Mouse (Mus musculus) limb, embryonic 15.5 days (tissue): ENCODE results near the gene Nfkbia. TPM values are rescaled to one million over a fixed set of nuclear protein-coding genes. Genes with fewer than 3 reads are reported as not detected.
A peak's percentile ranks its signal among the peaks of the same experiment; 100 is the strongest.

Source experiments
- ATAC-seq: fragments of 200-750 bp; cut with Nextera tagmentation; 2 replicates; pipeline ENCODE4 v1.8.0; 2017; ENCODE audit warnings: low read depth, moderate TSS enrichment; ENCODE audit not compliant: insufficient number of reproducible peaks, low FRiP score, low TSS enrichment
- H3K27ac ChIP-seq: fragments of 300-500 bp; sonication (generic); 2 replicates; pipeline ENCODE4 v1.5.1; 2015; ENCODE audit warnings: moderate library complexity, mild to moderate bottlenecking, inconsistent platforms
- H3K27me3 ChIP-seq: fragments of 300-500 bp; sonication (generic); 2 replicates; pipeline ENCODE4 v1.6.1; 2015; ENCODE audit warnings: inconsistent platforms
- H3K36me3 ChIP-seq: fragments of 300-500 bp; sonication (generic); 2 replicates; pipeline ENCODE4 v1.6.1; 2015; ENCODE audit warnings: inconsistent platforms
- H3K4me1 ChIP-seq: fragments of 300-500 bp; sonication (generic); 2 replicates; pipeline ENCODE4 v1.6.1; 2015; ENCODE audit warnings: inconsistent platforms
- H3K4me2 ChIP-seq: fragments of 300-500 bp; sonication (generic); 2 replicates; pipeline ENCODE4 v1.6.1; 2015; ENCODE audit warnings: mild to moderate bottlenecking, inconsistent platforms
- H3K4me3 ChIP-seq: fragments of 300-500 bp; sonication (generic); 2 replicates; pipeline ENCODE4 v1.5.1; 2015; ENCODE audit warnings: mild to moderate bottlenecking, inconsistent platforms
- H3K9ac ChIP-seq: fragments of 300-500 bp; sonication (generic); 2 replicates; pipeline ENCODE4 v1.6.1; 2015; ENCODE audit warnings: inconsistent platforms
- H3K9me3 ChIP-seq: fragments of 300-500 bp; sonication (generic); 2 replicates; pipeline ENCODE4 v1.6.1; 2016; ENCODE audit warnings: inconsistent platforms
- WGBS: fragments of 180-500 bp; shearing (Covaris S2); methylation state at CpG from one replicate; pipeline ENCODE4 v1.1.7; 2015; 5-methylcytosine and 5-hydroxymethylcytosine counted together
- polyA plus RNA-seq: library from polyadenylated mRNA; unstranded; fragments of >200 nt; fragmentation: Nextera tagmentation; extraction: Ambion mirVana; gene quantifications from 2 replicates; pipeline ENCODE4 v1.2.1, GENCODE M21; 2015

Gene Nfkbia
- polyA plus RNA-seq, 1 experiment from 2014 or later, result 139 TPM

DNA sequence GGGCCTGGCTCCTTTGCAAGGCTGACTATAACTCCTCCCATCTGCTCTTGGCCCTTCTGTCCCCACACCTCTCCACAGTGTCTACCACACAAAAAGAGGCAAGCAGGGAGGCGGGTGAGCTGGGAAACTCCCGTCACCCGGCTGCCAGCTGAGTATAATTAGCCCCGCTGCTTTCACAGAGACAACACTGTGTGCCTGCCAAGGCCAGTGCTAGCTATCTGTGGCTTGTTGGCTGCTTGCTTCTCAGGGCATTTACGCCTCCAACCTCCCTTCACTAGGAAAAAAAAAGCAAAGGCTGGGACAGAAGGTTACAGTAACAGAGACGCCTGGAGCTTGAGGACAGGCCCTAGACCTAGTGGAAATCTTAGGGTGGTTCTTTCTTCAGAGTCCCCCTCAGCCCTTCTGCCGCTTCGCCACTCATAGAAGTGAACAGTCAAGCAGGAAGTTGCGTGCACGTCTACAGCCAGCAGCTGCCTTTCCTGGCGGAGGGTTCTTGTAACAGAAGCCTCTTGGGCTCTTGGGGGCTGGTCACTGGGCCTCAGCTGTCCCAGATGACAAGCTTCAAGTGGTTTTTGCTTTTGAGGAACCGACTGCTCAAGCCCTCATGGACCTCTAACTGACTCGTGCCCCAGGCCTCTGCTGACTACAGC lies 45.6 kb downstream of the Nfkbia start:
- WGBS, result 16% methylated on average over 13 of the region's 13 CpGs

DNA sequence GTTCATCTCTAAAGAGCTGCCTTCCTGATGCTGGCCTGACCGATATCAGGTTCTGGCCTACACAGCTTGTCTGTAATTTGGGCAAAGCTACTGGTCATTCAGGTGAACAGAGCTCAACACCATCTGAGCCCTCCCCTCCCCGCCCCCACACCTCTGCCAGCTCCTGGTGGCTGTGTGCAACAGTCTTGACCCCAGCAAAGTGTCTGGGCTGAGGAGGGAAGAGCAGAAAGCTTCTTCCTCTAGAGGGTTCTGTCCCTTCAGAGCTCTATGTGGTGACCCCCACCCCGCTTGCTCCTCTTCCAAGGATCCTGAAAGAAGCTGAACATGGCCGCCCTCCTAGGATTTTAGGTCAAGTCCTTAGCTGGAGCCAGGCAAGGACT lies 46.1 kb downstream of the Nfkbia start:
- Histone ChIP-seq H3K27ac (peak overlapping the region; percentile 90), H3K4me1 (peaks cover 43% of the 10 kb centered on the region), H3K4me2 (no peak overlapping the region), H3K36me3 (no peaks in the 10 kb centered on the region), H3K9me3 (no peaks in the 10 kb centered on the region), H3K4me3 (no peak overlapping the region), H3K27me3 (no peaks in the 10 kb centered on the region), H3K9ac (no peak overlapping the region)
- 84% methylated on average over 4 of the region's 4 CpGs for WGBS
- ATAC-seq, result no peak

More for the DNA sequence above, 45.6 kb downstream of the Nfkbia start:
- H3K9me3 ChIP-seq, result no peaks in the 10 kb centered on the region
- H3K27ac ChIP-seq, result peak overlapping the region; percentile 90
- peaks cover 43% of the 10 kb centered on the region for H3K4me1 ChIP-seq
- H3K9ac ChIP-seq, result no peak overlapping the region
- no peak overlapping the region for H3K4me3 ChIP-seq
- H3K27me3 ChIP-seq, result no peaks in the 10 kb centered on the region
- no peak overlapping the region for H3K4me2 ChIP-seq
- peak; percentile 83 for ATAC-seq
- no peaks in the 10 kb centered on the region for H3K36me3 ChIP-seq

- no peak overlapping the region for H3K4me2 ChIP-seq
- no peaks in the 10 kb centered on the region for H3K36me3 ChIP-seq
- H3K27me3 ChIP-seq, result no peaks in the 10 kb centered on the region
- ATAC-seq, result no peak
- H3K9me3 ChIP-seq, result no peaks in the 10 kb centered on the region
- peaks cover 43% of the 10 kb centered on the region for H3K4me1 ChIP-seq
- 78% methylated on average over 4 of the region's 4 CpGs for WGBS
- H3K4me3 ChIP-seq, result no peak overlapping the region
- peak overlapping the region; percentile 90; the same call in 1 of the 2 replicates for H3K27ac ChIP-seq
- no peak overlapping the region for H3K9ac ChIP-seq
Observed at GRCm38 (mm10) chr12:55445583-55445982, 46.9 kb downstream of the Nfkbia start.

GRCm38 (mm10) chr12:55444031-55444451 lies 48.4 kb downstream of the Nfkbia start:
- no peaks in the 10 kb centered on the region for H3K27me3 ChIP-seq
- H3K9me3 ChIP-seq, result no peaks in the 10 kb centered on the region
- WGBS, result 76% methylated on average over 4 of the region's 4 CpGs
- no peak overlapping the region for H3K27ac ChIP-seq
- H3K36me3 ChIP-seq, result no peaks in the 10 kb centered on the region
- no peak overlapping the region for H3K9ac ChIP-seq
- no peak for ATAC-seq
- H3K4me2 ChIP-seq, result no peak overlapping the region
- H3K4me3 ChIP-seq, result no peak overlapping the region
- peaks cover 39% of the 10 kb centered on the region for H3K4me1 ChIP-seq

GRCm38 (mm10) chr12:55442861-55443850 lies 49.3 kb downstream of the Nfkbia start:
- Histone ChIP-seq H3K27ac (peak overlapping the region; percentile 68), H3K27me3 (no peaks in the 10 kb centered on the region), H3K9ac (no peak overlapping the region), H3K4me2 (no peak overlapping the region), H3K36me3 (no peaks in the 10 kb centered on the region), H3K4me1 (peaks cover 48% of the 10 kb centered on the region), H3K9me3 (no peaks in the 10 kb centered on the region), H3K4me3 (no peak overlapping the region)
- 55% methylated on average over 9 of the region's 9 CpGs for WGBS
- ATAC-seq, result peak; percentile 21

DNA sequence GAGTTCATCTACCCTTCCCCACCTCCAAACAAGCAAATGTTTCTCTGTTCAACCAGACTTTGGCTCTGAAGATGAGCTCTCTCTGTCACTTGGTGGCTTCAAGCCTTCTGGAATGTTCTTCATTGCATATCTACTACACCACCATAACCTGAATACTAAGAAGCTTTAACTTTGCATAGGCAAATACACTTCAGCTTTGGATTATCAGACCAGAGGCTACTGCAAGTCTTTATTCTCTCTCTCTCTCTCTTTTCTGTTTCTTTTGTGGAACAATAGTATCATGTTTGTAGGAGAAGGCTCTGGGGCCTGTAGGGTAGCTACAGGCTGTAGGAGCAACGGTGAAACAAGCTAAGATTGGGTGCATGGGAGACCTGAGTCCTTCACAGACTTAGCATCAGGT lies 50.2 kb downstream of the Nfkbia start:
- Histone ChIP-seq H3K27me3 (no peaks in the 10 kb centered on the region), H3K4me3 (no peak overlapping the region), H3K9ac (no peak overlapping the region), H3K36me3 (no peaks in the 10 kb centered on the region), H3K4me2 (no peak overlapping the region), H3K4me1 (peaks cover 53% of the 10 kb centered on the region), H3K27ac (peak overlapping the region; percentile 68; the same call in 1 of the 2 replicates), H3K9me3 (no peaks in the 10 kb centered on the region)
- no peak for ATAC-seq
- 87% methylated on average over 1 of the region's 1 CpGs for WGBS

- WGBS, result 76% methylated on average over 5 of the region's 5 CpGs
- Histone ChIP-seq H3K4me2 (no peak overlapping the region), H3K36me3 (no peaks in the 10 kb centered on the region), H3K27me3 (no peaks in the 10 kb centered on the region), H3K4me1 (peaks cover 44% of the 10 kb centered on the region), H3K27ac (0 out of 2 replicates have a peak overlapping the region, but pooled peaks have one; percentile 22), H3K4me3 (no peak overlapping the region), H3K9me3 (no peaks in the 10 kb centered on the region), H3K9ac (no peak overlapping the region)
- ATAC-seq, result no peak
Observed at GRCm38 (mm10) chr12:55440416-55440815, 52.0 kb downstream of the Nfkbia start.

Other genes with a start within 250 kb of the Nfkbia start
- 13.2 and 14.2 TPM in 2 replicates for gene 1110008L16Rik, start 193.1 kb downstream of the Nfkbia start, polyA plus RNA-seq
- gene Ppp2r3c, start 189.6 kb downstream of the Nfkbia start, polyA plus RNA-seq, result 11.0 and 11.2 TPM in 2 replicates
- gene Psma6, start 108.4 kb downstream of the Nfkbia start, polyA plus RNA-seq, result 373 and 378 TPM in 2 replicates
- 0.10 TPM in 1 of 2 replicates, not detected in the other for gene Aldoart2, start 72.6 kb upstream of the Nfkbia start, polyA plus RNA-seq
- 0.09 TPM in 1 of 2 replicates, not detected in the other for gene Insm2, start 106.8 kb upstream of the Nfkbia start, polyA plus RNA-seq